Mouse (Mus musculus) mature B cell (primary cell): ENCODE data around the gene Tmem143.
"Not testable (repeated sequence)": the region's sequence is repeated elsewhere in the genome, so short reads cannot be mapped to it uniquely, and the experiment has no call there.

ENCODE experiments used
- in situ Hi-C: fragments of 300-500 bp; cut with MboI; formaldehyde crosslinking; loops from 2 replicates; pipeline ENCODE4 v1.14.3; 2019

Tmem143 gene

GRCm38 (mm10) chr7:45922928-45923761, 26.4 kb downstream of the Tmem143 start:
- in situ Hi-C loops, result loop anchor here (5.0 kb wide), 1 partner anchor 51 kb away; the partner anchor contains the start of gene Kdelr1

- in situ Hi-C loops, result loop anchor here (5.0 kb wide), 1 partner anchor 52 kb away; the partner anchor contains the start of gene Kdelr1
Measured at GRCm38 (mm10) chr7:45923762-45924428, 27.2 kb downstream of the Tmem143 start, which contains the start of gene Ccdc114. Gene Ccdc114, plus strand, starts transcription at chr7:45924072.

DNA sequence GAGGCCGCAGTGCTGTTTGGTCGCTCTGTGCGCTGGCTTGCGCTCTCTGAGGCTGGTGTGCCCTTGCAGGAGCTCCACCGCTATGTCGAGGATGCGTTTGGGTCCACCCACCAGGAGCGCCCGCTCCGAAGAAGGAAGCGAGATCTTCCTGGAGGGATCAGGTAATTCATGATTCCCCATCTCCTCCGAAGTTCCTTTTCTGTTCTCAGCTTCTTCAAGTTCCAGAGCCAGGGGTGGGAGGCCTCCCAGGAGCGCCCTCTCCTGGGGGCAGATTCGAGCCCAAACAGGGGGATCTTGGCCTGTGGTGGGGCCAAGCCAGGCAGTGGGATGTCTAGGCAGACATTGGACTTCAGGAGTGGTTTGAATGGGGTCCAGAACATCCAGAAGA, 27.7 kb downstream of the Tmem143 start:
- in situ Hi-C loops, result loop anchor here (5.0 kb wide), 1 partner anchor 52 kb away; the partner anchor contains the start of gene Kdelr1

DNA sequence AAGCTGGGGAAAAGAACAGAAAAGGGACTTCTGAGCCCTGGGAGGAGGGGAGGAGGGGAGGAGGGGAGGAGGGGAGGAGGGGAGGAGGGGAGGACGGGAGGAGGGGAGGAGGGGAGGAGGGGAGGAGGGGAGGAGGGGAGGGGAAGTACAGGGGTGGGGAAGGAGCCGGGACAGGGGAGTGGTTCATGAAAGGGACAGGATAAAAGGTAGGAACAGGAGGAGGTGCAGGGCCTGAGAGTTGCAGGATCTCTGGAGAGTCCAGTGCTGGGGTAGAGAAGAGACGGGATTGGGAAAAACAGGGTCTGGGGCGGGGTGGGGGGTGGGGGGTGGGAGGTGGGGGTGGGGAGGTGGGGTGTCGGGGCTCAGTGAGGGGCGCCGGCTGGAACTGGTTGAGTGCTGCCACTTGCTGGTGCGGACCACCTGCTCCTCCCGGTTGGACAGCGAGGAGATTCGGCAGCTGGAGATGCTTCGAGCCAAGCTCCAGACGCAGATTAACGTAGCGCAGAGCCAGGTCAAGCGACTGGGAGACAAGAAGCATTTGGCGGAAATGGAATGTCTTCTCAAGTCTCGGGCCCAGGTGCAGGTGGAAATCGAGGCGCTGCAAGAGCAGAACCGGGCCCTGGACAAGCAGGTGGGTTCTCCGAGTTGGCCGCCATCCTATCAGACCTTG, 32.0 kb downstream of the Tmem143 start:
- in situ Hi-C loops, result no loop called here

- in situ Hi-C loops, result loop anchor here (10.0 kb wide), 1 partner anchor 195 kb away; no protein-coding TSS in a partner anchor
Measured at GRCm38 (mm10) chr7:45929688-45930087, 32.9 kb downstream of the Tmem143 start.

DNA sequence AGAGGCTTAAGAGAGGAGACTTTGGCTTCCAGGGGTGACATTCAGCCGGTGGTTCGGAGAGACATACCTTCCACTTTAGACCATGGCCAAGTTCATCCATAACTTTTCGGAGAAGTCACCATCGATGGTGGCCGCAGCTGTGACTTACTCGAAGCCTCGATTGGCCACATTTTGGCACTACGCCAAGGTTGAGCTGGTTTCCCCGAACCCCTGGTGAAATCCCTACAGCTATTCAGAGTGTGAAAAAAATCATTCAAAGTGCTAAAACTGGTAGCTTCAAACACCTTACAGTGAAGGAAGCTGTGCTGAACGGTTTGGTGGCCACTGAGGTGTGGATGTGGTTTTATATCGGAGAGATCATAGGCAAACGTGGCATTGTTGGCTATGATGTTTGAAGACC, 37.0 kb downstream of the Tmem143 start:
- in situ Hi-C loops, result loop anchor here (10.0 kb wide), 1 partner anchor 199 kb away; no protein-coding TSS in a partner anchor

DNA sequence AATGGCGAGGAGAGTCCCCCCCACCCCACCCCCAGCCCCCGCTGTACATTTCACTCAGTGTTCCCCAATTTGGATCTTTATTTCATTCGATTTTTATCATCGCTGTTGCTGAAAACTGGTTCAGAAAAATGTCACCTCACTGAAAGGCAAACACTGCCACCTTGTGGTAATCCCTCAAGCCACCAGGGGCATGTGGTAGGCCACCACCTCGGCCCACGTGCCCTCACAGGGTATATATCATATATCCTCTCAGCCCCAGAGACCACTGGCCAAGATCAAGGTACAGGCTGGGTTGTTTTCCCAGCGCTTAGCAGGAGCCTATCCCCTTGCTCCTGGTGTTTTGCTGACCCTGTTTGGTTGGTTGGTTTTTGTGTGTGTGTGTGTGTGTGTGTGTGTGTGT, 38.4 kb downstream of the Tmem143 start:
- in situ Hi-C loops, result loop anchor here (10.0 kb wide), 1 partner anchor 200 kb away; no protein-coding TSS in a partner anchor

DNA sequence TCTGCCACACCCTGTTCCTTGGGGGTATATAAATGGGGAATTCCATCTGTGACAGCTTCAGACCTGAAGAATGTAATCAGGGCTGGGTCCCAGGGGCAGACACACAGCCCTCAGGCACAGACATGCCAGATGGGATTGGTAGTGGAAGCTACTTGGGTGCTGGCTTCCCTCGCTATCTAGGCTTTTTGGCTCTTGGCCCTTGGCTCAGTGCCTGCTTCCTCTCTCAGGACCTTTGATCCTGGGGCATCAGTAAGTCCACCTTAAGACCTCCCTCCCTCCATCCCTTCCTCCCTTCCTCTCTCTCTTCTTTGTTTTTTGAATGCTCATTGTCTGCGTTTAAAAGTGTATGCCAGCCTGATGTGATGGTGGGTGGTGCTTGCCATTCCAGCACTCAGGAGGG, 43.1 kb downstream of the Tmem143 start:
- in situ Hi-C loops, result loop anchor here (10.0 kb wide), 1 partner anchor 205 kb away; no protein-coding TSS in a partner anchor

DNA sequence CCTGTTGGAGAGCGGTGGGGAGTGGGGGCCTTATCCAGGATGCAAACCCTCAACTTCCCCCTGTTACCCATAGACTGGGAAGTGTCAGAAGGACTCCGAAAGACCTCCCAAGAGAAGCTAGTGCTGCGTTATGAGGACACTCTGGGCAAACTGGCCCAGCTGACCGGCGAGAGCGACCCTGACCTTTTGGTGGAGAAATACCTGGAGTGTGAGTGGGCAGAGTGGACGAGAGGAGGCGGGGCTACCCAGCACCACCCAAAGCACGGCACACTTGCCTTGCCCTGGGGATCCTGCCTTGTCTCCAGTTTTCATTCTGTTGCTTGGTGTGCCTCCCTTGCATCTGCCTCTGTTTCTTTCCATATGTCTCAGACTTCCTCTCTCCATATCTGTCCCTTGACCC, 45.2 kb downstream of the Tmem143 start:
- in situ Hi-C loops, result no loop called here

DNA sequence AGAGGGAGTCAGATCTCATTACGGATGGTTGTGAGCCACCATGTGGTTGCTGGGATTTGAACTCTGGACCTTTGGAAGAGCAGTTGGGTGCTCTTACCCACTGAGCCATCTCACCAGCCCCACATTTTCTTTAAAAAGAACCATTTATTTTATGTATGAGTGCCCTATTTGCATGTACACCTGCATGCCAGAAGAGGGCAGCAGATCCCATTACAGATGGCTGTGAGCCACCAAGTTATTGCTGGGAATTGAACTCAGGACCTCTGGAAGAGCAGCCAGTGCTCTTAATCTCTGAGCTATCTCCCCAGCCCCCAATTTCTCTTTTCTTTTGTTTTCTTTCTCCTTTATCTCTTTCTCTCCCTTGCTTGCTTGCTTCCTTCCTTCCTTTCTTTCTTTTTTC, 46.5 kb downstream of the Tmem143 start:
- in situ Hi-C loops, result not testable (repeated sequence)

GRCm38 (mm10) chr7:45949061-45949460, 52.3 kb downstream of the Tmem143 start:
- in situ Hi-C loops, result no loop called here

GRCm38 (mm10) chr7:45956611-45957010, 59.9 kb downstream of the Tmem143 start:
- in situ Hi-C loops, result no loop called here
